Mouse (Mus musculus) embryonic fibroblast, embryonic 13.5 days (primary cell): ENCODE measurements around the gene Tjap1.

Experiments
- CTCF ChIP-seq: IDR thresholded peaks from 2 replicates; pipeline ENCODE4 v1.5.1; 2011; ENCODE audit warnings: mild to moderate bottlenecking, control low read depth, low read length, moderate library complexity, borderline replicate concordance; ENCODE audit not compliant: insufficient read depth
- POLR2A ChIP-seq: IDR thresholded peaks from 2 replicates; pipeline ENCODE4 v1.6.1; 2011; ENCODE audit warnings: low read depth, mild to moderate bottlenecking, control low read depth, low read length, moderate library complexity

- TF ChIP-seq CTCF, result peak; percentile 39; the same call in 1 of the 2 replicates
- TF ChIP-seq POLR2A, result peak; percentile 88
Measured at GRCm38 (mm10) chr17:46327906-46328534, 45.2 kb upstream of the Tjap1 start, which contains the start of gene Abcc10.
